Mouse (Mus musculus): ENCODE data around the gene Fam162a.

- TF ChIP-seq POLR2A (IDR thresholded peaks at IDR 0.05; ENCODE audit: borderline replicate concordance, extremely low read depth, low read depth, low read length) (no peak), CTCF (IDR thresholded peaks at IDR 0.05; ENCODE audit: insufficient read depth, low read length) (no peak)
Observed at GRCm38 (mm10) chr16:36087846-36088245, 16.5 kb upstream of the Fam162a start.
